Mouse (Mus musculus): Measurements from ENCODE around the gene Myrip. TPM values are rescaled to one million over a fixed set of nuclear protein-coding genes. Genes with fewer than 3 reads are reported as not detected.
"Not testable (repeated sequence)": the region's sequence is repeated elsewhere in the genome, so short reads cannot be mapped to it uniquely, and the experiment has no call there.

Myrip gene
- total RNA-seq, 2 experiments from 2014 or later, result 55.9 to 64.3 TPM

GRCm38 (mm10) chr9:120377726-120378125 lies 76.4 kb downstream of the Myrip start:
- DNase-seq (ENCODE audit: low spot score in 2 of 2), result peak in 1 of 2 experiments; percentile 61

GRCm38 (mm10) chr9:120395188-120395587 lies 93.9 kb downstream of the Myrip start:
- no peak for DNase-seq (ENCODE audit: low spot score in 2 of 2)

GRCm38 (mm10) chr9:120396579-120397185 lies 95.4 kb downstream of the Myrip start:
- DNase-seq (ENCODE audit: low spot score in 2 of 2), result no peak

GRCm38 (mm10) chr9:120398289-120398688 lies 97.0 kb downstream of the Myrip start:
- no peak for DNase-seq (ENCODE audit: low spot score in 2 of 2)

- DNase-seq (ENCODE audit: low spot score in 2 of 2), result not testable (repeated sequence)
These were observed 98.2 kb downstream of the Myrip start for GRCm38 (mm10) chr9:120399537-120399936.

GRCm38 (mm10) chr9:120402368-120402767 lies 101.1 kb downstream of the Myrip start:
- no peak for DNase-seq (ENCODE audit: low spot score in 2 of 2)

- DNase-seq (ENCODE audit: low spot score in 2 of 2), result peak; percentile 75 to 81
These were observed 102.3 kb downstream of the Myrip start for GRCm38 (mm10) chr9:120403661-120404060.

- peak; percentile 46 to 70 for DNase-seq (ENCODE audit: low spot score in 2 of 2)
These were observed 108.4 kb downstream of the Myrip start for GRCm38 (mm10) chr9:120409663-120410181.

- DNase-seq (ENCODE audit: low spot score in 2 of 2), result peak in 1 of 2 experiments; percentile 66
These were observed 109.1 kb downstream of the Myrip start for GRCm38 (mm10) chr9:120410421-120410820.

GRCm38 (mm10) chr9:120415504-120415903 lies 114.2 kb downstream of the Myrip start:
- DNase-seq (ENCODE audit: low spot score in 2 of 2), result peak; percentile 43 to 90

- DNase-seq (ENCODE audit: low spot score in 2 of 2), result no peak
These were observed 114.8 kb downstream of the Myrip start for GRCm38 (mm10) chr9:120416151-120416550.

GRCm38 (mm10) chr9:120416729-120417128 lies 115.4 kb downstream of the Myrip start:
- DNase-seq (ENCODE audit: low spot score in 2 of 2), result no peak

GRCm38 (mm10) chr9:120418582-120418981 lies 117.3 kb downstream of the Myrip start:
- no peak for DNase-seq (ENCODE audit: low spot score in 2 of 2)

- DNase-seq (ENCODE audit: low spot score in 2 of 2), result no peak
These were observed 123.3 kb downstream of the Myrip start for GRCm38 (mm10) chr9:120424567-120424966.

- peak; percentile 52 to 80 for DNase-seq (ENCODE audit: low spot score in 2 of 2)
These were observed 124.5 kb downstream of the Myrip start for GRCm38 (mm10) chr9:120425768-120426167.

GRCm38 (mm10) chr9:120428181-120428580 lies 126.9 kb downstream of the Myrip start:
- DNase-seq (ENCODE audit: low spot score in 2 of 2), result no peak

GRCm38 (mm10) chr9:120433747-120434146 lies 132.4 kb downstream of the Myrip start:
- peak in 1 of 2 experiments; percentile 76 for DNase-seq (ENCODE audit: low spot score in 2 of 2)

GRCm38 (mm10) chr9:120435841-120436240 lies 134.5 kb downstream of the Myrip start:
- no peak for DNase-seq (ENCODE audit: low spot score in 2 of 2)

GRCm38 (mm10) chr9:120436854-120437253 lies 135.5 kb downstream of the Myrip start:
- DNase-seq (ENCODE audit: low spot score in 2 of 2), result no peak

- DNase-seq (ENCODE audit: low spot score in 2 of 2), result no peak
These were observed 136.1 kb downstream of the Myrip start for GRCm38 (mm10) chr9:120437266-120437876.

GRCm38 (mm10) chr9:120438350-120438749 lies 137.0 kb downstream of the Myrip start:
- no peak for DNase-seq (ENCODE audit: low spot score in 2 of 2)

GRCm38 (mm10) chr9:120438781-120439180 lies 137.5 kb downstream of the Myrip start:
- DNase-seq (ENCODE audit: low spot score in 2 of 2), result peak; percentile 51 to 86

GRCm38 (mm10) chr9:120444642-120445041 lies 143.3 kb downstream of the Myrip start:
- peak in 1 of 2 experiments; percentile 69 for DNase-seq (ENCODE audit: low spot score in 2 of 2)
